Mouse (Mus musculus) yolk sac, embryonic 10.5 days (tissue): Measurements from ENCODE around the gene Gm10471.
"Not testable (repeated sequence)": the region's sequence is repeated elsewhere in the genome, so short reads cannot be mapped to it uniquely, and the experiment has no call there.

ENCODE experiments used
- DNase-seq: peaks from one replicate; pipeline ENCODE4 v3.0.0-alpha.2; 2017; ENCODE audit warnings: low spot score

The Gm10471 gene

GRCm38 (mm10) chr5:26089191-26089590 lies at the start of gene Gm10471:
Gene Gm10471, minus strand, starts transcription at chr5:26089291.
- DNase-seq = not testable (repeated sequence)

GRCm38 (mm10) chr5:26121321-26121720 lies 32.2 kb upstream of the Gm10471 start, which contains the start of gene Gm10220:
Gene Gm10220, minus strand, starts transcription at chr5:26121421.
- not testable (repeated sequence) for DNase-seq

- not testable (repeated sequence) for DNase-seq
Measured at GRCm38 (mm10) chr5:26105262-26105661, 16.2 kb upstream of the Gm10471 start, which contains the start of gene 5031410I06Rik. Gene 5031410I06Rik, minus strand, starts transcription at chr5:26105362.

- not testable (repeated sequence) for DNase-seq
Measured at GRCm38 (mm10) chr5:26079023-26079422, 10.1 kb downstream of the Gm10471 start.

GRCm38 (mm10) chr5:26070716-26071115 lies 18.4 kb downstream of the Gm10471 start:
- DNase-seq = no peak

GRCm38 (mm10) chr5:26058481-26058880 lies 30.6 kb downstream of the Gm10471 start, which contains the start of gene Gm7347:
Gene Gm7347, minus strand, starts transcription at chr5:26058581.
- not testable (repeated sequence) for DNase-seq

GRCm38 (mm10) chr5:26039458-26039857 lies 49.6 kb downstream of the Gm10471 start, which contains the start of gene Speer4a:
Gene Speer4a, minus strand, starts transcription at chr5:26039558.
- not testable (repeated sequence) for DNase-seq
